Mouse (Mus musculus) urinary bladder, postnatal 4 days (tissue): Measurements from ENCODE around the gene Gabra3.

Source experiments
- DNase-seq, 2 experiments: peaks; one replicate each; pipeline ENCODE4 v3.0.0; 2021 to 2022; ENCODE audit warnings: low spot score in 2 of 2

The Gabra3 gene

GRCm38 (mm10) chrX:72656230-72656898 lies at the start of gene Gabra3:
TSS of gene Gabra3 (minus strand) at chrX:72656848.
- no peak for DNase-seq

GRCm38 (mm10) chrX:72655789-72656188 lies 859 bp downstream of the Gabra3 start:
- DNase-seq, result peak in 1 of 2 experiments; percentile 56

GRCm38 (mm10) chrX:72655381-72655780 lies 1.3 kb downstream of the Gabra3 start:
- no peak for DNase-seq

DNA sequence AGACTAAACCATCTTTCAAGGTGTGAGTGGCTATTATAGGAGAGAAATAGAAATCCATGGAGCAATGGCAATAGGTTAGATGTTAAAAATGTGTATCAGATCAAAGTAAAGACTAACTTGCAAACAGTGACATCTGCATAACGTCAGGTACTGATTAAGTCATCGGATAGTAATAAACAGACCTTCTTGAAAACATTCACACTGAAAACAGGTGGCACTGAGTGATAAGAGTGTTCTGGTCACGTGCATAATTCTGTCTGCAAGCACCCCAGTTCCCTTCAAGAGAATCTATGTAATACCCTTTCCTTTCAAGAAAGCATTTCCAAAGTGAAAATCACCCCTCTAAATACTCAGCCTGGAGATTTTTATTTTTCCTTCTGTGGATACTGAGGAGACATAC lies 6.0 kb downstream of the Gabra3 start:
- no peak for DNase-seq

DNA sequence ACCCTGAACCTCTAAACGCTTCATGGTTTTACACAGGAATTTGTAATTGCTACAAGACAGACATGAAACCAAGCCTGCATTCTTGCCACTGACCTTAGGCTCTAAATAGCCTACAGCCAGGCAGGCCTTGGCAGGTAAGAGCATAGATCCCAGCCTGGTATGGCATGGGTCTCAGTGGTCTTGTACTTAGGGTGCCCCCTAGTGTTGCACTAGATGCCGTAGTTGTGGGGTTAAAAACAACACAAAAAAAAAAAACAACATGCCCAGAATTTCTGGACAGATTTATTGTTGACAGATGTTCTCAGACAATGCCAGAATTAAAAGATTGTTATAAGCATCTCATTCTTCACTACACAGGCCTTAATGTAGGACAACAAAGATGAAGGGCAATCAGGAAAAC lies 12.0 kb downstream of the Gabra3 start:
- no peak for DNase-seq

DNA sequence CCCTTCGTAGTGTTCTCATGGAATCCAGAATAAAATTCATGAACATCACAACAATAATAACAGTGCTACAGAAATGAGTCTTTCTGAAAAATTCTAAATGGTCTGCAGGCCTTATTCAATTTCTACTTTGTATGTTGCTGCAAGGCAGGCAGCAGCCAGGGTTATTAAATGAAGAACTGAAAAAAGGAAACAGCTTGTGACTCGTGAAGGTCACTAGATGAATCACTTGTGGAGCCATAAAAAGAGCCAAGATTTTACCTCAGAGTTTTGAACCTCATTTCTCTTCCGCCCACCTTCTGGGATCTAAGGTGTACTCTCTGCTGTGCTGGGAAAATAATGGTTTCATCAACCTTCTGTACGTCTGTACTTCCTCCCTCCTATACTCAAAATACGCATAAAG lies 159.4 kb downstream of the Gabra3 start:
- no peak for DNase-seq

DNA sequence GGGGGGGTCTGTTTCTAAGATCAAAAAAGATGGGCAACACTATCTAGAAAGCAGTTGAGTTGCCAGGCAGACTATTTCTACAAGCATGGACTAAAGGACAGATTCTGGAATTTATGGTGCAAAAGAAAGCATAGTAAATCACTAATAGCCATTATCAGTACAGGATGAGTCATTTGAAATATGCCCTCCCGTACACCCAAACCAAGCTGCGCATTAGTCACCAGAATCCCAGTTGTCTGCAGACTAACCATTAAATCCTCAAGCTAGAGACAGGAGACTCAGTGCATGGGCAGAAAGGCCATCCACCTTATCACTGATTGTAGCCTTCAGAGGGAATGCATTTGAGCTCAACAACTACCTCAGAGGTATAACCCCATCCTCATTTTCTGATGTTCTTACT lies 166.8 kb downstream of the Gabra3 start:
- DNase-seq, result no peak

- no peak for DNase-seq
Measured at GRCm38 (mm10) chrX:72386758-72387157, 269.9 kb downstream of the Gabra3 start, which contains the start of gene Magea10. TSS of gene Magea10 (minus strand) at chrX:72386858.
